Mouse (Mus musculus): Measurements from ENCODE around the gene Lmcd1. TPM values are rescaled to one million over a fixed set of nuclear protein-coding genes. Genes with fewer than 3 reads are reported as not detected.

The Lmcd1 gene
- polyA plus RNA-seq, 1 experiment from 2014 or later, result 3.3 TPM

- DNase-seq (ENCODE audit: low spot score), result no peak
These were observed 10.5 kb downstream of the Lmcd1 start for GRCm38 (mm10) chr6:112284087-112284486.

DNA sequence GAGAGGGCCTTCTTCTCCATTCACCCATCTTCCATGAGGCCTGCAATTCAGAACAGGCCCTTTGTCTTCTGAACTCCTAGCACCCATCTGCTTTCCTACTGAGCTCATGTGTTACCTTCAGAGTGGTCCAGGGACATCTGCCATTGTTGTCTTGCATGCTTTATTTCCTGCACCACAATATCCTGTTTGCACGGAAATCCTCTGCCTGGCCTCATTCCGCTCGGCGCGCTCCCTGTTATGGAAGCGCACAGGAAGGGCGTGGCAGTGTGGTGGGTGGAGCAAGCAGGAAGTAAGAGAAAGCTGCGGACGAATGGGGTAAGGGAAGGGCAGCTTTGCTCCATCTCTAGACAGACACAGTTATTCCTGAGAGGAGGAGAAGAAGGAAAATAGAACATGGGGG lies 14.1 kb downstream of the Lmcd1 start:
- no peak for DNase-seq (ENCODE audit: low spot score)

DNA sequence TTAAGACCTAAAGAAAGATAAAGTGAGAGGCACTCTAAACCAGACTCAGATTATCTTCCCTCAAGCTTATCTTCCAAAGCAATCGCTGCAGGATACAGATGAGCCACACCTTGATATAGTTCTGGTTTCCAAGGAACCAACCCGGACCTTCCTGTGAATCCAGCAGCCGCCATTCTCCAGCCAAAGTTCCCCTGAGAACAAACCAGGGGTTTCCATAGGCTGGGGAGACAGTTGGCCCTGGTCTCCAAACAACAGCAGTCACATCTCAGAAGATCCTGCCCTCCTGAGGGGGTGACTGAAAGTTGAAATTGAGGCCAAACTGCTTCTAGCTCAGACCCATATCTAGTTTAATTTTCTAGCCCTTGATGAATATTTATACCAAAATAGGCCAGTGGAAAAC lies 14.7 kb downstream of the Lmcd1 start:
- DNase-seq (ENCODE audit: low spot score), result no peak

DNA sequence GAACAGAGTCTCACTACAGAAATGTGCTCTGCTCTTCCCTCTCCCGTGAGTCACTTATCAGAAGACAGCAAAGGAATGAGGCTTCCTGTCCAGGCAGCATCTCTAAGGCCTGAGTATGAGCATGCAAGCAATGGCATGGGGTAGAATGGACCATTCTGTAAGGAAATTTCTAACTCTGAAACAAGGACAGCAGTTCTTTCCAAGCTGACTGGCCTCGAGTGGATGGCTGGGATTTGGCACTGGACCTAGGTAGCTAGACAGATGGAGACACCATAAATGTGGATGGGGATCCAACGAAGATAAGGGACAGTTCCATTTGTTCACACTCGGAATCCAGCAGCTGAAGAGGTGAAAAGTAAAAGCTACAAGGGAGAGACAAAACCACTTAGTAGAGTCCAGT lies 17.6 kb downstream of the Lmcd1 start:
- no peak for DNase-seq (ENCODE audit: low spot score)

GRCm38 (mm10) chr6:112293320-112293719 lies 19.8 kb downstream of the Lmcd1 start:
- DNase-seq (ENCODE audit: low spot score), result no peak

- no peak for DNase-seq (ENCODE audit: low spot score)
These were observed 21.7 kb downstream of the Lmcd1 start for GRCm38 (mm10) chr6:112295269-112295668.

- DNase-seq (ENCODE audit: low spot score), result no peak
These were observed 26.6 kb downstream of the Lmcd1 start for GRCm38 (mm10) chr6:112300146-112300545.

DNA sequence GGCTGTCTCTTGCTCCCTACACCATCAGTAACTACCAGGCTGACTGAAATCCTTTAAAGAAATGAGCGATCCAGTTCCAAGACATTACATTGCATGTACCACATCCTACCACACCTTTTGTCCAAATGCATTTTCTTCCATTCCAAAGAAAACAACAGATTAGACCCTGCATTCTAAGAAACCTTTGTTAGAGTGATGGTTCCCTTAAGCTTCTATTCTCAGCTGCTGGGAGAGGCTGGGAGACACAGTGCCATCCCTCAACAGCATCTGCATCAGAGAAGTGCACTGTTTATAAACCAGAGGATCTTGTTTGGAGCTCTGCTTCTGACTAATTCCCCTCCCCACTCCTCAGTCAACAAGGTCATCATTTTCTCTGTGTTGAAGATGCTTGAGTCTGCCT lies 27.1 kb downstream of the Lmcd1 start:
- no peak for DNase-seq (ENCODE audit: low spot score)

GRCm38 (mm10) chr6:112302248-112302647 lies 28.7 kb downstream of the Lmcd1 start:
- DNase-seq (ENCODE audit: low spot score), result no peak

GRCm38 (mm10) chr6:112302814-112303383 lies 29.3 kb downstream of the Lmcd1 start:
- no peak for DNase-seq (ENCODE audit: low spot score)

DNA sequence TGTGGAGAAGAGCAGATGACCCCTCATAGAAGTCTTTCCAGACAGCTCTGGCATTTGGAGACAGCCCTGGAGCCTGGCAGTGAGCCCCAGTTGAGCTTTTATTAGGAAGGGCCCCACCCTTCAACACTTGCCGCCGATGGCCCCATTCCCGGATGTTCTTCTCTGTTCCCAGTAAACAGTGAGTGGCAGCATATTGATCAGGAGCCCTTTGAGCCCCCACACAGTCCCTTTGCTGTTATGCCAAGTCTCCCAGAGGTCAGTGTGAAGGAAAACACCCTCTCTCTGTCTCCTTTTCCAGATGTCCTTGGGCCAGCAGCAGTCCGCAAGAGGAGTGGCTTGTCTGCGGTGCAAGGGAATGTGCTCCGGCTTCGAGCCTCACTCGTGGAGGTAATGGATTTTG lies 31.2 kb downstream of the Lmcd1 start:
- DNase-seq (ENCODE audit: low spot score), result no peak

- DNase-seq (ENCODE audit: low spot score), result no peak
These were observed 35.9 kb downstream of the Lmcd1 start for GRCm38 (mm10) chr6:112309330-112309938.

GRCm38 (mm10) chr6:112311385-112311784 lies 37.8 kb downstream of the Lmcd1 start:
- no peak for DNase-seq (ENCODE audit: low spot score)

GRCm38 (mm10) chr6:112319449-112319848 lies 45.9 kb downstream of the Lmcd1 start:
- DNase-seq (ENCODE audit: low spot score), result no peak

DNA sequence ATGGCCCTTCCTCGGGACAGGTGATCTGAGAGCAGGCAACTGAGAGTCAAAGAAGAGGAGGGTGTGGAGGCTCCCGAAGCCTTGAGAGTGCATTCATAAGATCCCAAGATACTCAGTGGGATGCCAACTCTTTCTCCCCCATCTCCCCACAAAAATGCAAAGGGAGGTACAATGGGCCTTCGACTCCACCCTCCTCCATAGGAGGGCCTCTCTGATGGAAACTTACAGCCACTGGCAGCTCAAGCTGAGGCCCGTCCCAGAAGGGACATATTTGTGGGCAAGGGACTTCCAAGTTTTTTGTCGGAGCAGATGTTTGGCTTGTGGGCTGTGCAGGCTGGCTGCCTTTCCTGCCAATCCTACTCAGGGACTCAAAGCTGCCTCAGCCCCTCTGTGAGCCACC lies 47.1 kb downstream of the Lmcd1 start:
- DNase-seq (ENCODE audit: low spot score), result no peak

DNA sequence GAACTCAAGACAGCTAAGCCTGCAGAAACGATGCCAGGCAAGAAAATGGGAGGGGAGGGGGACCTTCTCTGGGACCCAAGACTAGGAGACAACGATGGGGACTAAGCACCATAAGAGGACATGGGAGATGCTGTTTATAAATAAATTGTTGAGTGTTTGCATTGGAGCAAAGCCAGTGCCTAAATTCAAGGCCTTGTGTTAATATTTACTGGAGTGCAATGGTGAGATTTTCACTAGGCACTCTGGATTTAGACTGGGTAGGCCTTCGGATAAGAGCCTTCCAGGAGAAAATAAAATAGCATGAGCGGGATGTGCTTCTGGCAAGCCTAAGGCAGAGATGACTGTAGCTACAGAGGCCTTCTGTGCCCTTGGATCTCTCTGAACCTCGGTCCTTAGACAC lies 49.4 kb downstream of the Lmcd1 start:
- no peak for DNase-seq (ENCODE audit: low spot score)

- no peak for DNase-seq (ENCODE audit: low spot score)
These were observed 51.7 kb downstream of the Lmcd1 start for GRCm38 (mm10) chr6:112325213-112325612.

DNA sequence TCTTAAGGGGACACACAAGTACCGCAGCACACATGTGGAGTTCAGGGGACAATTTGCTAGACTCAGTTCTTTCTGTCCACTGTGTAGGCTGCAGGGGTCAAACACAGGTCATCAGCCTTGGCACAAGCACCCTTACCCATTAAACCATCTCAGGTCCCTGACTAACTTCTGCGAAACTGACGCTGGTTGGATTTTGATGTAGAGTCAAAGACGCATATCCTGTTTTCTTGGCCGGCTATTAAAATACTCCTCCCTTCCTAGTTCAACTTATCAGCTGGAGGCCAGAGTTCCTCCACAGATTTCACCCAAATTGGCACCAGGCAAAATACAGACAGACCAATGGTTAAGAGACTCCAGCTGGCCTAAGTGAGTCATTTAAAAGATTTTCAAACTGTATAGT lies 54.2 kb downstream of the Lmcd1 start:
- DNase-seq (ENCODE audit: low spot score), result no peak

- DNase-seq (ENCODE audit: low spot score), result no peak
These were observed 57.1 kb downstream of the Lmcd1 start for GRCm38 (mm10) chr6:112330520-112331222.

DNA sequence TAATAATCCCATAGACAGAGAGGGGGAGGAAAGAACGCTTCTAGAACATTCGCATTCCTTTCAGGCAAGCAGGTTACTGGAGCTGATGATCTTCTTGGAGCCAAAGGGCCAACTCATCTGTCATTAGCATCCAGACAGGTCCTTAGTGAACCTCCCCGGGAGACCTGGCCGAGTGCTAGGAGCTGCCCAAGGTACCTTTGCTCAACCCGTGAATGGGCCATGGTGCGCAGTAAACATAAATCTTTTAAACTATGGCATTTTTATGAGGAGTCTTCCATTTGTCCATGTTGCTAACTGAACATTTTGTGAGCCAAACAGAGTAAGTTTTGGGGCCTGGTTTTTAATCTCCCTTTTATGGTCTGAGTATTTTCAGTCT lies 57.7 kb downstream of the Lmcd1 start:
- no peak for DNase-seq (ENCODE audit: low spot score)

GRCm38 (mm10) chr6:112333930-112334329 lies 60.4 kb downstream of the Lmcd1 start:
- DNase-seq (ENCODE audit: low spot score), result peak; percentile 7

GRCm38 (mm10) chr6:112337667-112338066 lies 64.1 kb downstream of the Lmcd1 start:
- DNase-seq (ENCODE audit: low spot score), result no peak

DNA sequence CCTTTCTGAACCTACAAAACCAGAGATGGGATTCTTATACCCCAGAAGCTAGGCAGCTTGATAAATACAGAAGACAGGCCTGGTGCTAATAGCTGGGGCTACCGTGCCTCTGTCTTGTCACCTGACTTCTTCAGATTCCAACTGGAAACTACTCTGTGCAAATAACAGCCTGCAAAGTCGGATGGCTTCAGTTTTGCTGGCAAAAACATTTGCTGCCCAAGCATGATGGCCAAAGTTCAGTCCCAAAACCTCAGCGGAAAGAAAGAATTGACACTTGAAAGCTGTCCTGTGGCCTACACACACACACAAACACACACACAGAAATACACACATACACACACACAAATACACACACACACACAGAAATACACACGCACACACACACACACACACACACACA lies 65.5 kb downstream of the Lmcd1 start:
- no peak for DNase-seq (ENCODE audit: low spot score)
